Mouse (Mus musculus): ENCODE measurements around the gene Nnat. TPM values are rescaled to one million over a fixed set of nuclear protein-coding genes. Genes with fewer than 3 reads are reported as not detected.
"Not testable (repeated sequence)": the region's sequence is repeated elsewhere in the genome, so short reads cannot be mapped to it uniquely, and the experiment has no call there.

Gene Nnat
- total RNA-seq, 2 experiments from 2014 or later: 184 to 187 TPM

DNA sequence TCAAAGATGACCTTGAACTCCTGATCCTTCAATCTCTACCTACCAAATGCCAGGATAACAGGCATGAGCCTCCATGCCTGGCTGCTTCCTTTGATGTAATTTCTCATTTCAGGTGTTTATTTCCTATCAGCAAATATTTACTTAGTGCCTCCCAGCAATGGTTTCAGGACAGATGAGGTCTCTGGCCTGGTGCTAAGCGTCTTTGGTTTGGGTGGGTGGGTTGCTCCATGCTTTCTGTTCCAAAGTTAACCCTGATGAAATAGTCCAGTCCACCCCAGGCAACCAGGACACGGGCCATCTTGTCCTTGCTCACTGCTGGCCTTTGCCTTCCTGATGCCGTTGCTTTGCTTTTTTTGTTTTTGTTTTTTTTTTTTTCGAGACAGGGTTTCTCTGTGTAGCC, 9.6 kb upstream of the Nnat start:
- DNase-seq: no peak

GRCm38 (mm10) chr2:157552158-157552886, 7.6 kb upstream of the Nnat start:
- no peak for DNase-seq

DNA sequence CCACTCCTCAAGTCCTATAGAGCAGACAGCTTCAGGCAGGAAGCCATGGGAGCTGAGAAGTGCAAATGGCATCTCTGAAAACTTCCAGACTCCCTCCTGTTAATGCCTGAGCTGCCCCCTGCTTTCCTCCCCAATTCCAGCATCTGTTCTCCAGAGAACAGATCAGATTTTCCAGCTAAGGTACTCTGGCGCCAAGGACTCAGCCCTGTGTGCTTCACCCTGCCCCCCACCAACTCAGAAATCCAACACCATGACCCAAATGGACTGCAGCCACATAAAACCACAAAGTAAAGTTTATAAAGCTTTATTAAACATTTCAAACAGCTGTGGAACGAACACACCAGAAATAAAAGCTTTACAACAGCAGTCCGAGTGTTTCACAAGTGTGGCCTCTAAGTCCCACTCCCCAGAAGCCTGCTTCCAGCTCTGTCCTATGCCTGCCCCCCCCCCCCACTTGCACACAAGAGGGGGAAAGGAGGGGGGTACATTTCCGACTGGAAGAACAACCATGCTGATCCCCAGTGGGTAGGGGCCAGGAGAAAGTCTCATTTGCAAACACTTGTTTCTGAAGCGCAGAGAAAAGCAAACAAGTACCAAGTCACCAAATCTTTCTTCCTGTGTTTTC, 3.7 kb upstream of the Nnat start:
- no peak for DNase-seq

DNA sequence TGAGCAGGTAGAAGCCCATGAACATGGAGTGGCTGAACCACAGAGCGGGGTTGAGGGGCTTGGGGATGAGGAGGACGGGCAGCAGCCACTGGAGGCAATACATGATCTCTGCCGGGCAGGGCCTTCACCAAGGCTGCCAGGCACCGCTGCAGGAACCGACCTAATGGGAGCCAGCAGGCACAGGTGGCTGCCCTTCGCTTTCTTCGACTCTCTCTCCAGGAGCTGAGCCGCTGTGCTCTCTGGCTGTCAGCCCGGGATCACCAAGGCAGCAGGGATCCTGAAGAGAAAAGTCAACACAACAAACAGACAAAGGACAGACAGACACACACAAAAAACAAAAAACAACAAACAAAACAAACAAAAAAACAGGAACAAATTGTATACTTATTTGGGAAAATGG, 1.8 kb upstream of the Nnat start:
- DNase-seq: no peak

DNA sequence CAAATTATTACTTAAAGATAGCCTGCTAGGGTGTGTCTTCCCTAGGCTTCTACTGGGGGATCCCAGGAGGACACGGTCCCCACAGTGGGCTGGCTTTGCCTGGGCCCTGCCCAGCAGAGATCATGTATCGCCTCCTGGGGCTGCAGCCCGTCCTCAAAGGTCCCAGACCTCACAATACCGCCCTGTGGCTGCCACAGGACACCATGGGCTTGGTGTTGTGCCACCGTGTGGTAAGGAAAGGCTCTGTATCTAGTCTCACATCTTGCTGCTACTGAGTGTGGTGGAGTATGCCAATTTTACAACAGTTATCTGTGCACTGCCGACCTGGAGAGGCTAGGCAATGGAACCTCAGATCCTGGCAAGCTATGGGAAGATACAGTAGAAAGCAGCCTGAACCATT, 1.4 kb upstream of the Nnat start:
- peak; percentile 43 for DNase-seq

DNA sequence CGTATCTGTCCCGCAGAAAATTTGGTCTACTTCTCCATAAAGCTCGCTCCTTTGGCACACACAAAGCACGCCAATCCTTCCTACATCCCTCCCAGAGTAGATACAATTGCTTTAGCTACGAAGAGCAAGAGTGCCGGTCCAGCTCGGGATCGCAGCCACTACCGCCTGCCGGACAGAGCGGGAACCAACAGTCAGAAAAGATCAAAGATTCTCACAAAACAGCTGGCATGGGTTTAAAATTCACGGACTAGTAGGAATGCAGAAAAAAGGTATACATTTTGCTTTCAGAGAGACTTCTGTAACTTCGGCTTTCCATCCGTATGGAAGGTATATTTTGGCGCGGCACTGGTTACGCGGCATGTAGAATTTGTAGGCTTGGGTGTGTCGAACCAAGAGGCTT, 438 bp upstream of the Nnat start:
- no peak for DNase-seq

- DNase-seq: no peak
These were observed 424 bp downstream of the Nnat start for GRCm38 (mm10) chr2:157560302-157560701.

GRCm38 (mm10) chr2:157561165-157561836, 1.4 kb downstream of the Nnat start:
- peak; percentile 91 for DNase-seq

DNA sequence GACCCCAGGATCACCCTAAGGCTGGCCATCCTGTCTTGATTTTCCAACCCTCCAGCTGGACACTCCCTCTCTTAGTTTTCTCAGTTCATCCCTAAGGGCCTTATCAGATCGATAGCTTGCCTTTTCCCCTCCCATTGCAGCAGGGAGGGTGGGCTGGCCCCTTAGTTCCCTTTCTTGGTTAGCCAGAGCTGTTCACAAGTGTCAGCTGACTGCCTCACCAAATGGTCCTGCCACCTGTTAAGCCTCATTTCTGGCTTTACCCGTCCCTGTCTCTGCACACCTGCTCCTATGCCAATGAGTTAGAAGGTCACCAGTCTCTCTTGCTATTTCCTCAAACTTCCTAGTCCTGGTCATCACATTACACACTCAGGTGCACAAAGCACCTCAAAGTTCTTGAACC, 3.2 kb downstream of the Nnat start:
- no peak for DNase-seq

GRCm38 (mm10) chr2:157564723-157565122, 4.8 kb downstream of the Nnat start:
- no peak for DNase-seq

GRCm38 (mm10) chr2:157565446-157565845, 5.6 kb downstream of the Nnat start:
- no peak for DNase-seq

- no peak for DNase-seq
These were observed 6.0 kb downstream of the Nnat start for GRCm38 (mm10) chr2:157565898-157566259.

DNA sequence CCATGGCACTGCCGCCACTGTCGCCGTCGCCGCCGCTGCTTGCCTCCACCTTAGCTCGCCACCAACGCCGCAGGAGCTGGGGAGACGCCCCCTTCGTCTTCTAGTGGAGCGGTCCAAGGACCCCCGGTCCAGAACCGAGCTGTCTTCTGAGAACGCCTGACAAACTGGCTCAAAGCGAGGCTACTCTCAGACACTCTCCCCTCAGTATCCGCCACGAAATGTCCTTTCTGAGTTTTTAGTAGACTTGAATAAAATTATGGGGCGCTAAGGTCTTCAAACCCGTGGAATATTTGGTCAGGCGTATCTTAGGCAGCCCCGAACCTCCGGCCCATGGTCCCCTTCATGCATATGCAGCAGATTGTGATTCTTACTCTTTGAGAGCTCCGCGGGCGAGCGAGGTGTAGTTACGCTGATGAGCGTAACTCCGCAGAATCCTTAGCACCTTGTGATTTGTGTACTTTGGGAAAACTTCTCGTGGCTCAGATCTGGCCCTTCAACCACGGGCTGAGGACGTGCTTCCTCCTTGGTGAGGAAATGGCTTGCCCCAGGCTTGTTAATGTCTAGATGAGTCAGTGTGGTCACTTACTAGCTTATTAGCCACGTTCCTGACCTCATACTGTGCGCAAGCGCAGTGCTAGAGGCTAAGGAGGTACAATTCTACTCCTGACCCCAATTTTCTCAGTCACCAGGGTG, 6.5 kb downstream of the Nnat start:
- DNase-seq: peak; percentile 88

GRCm38 (mm10) chr2:157567235-157567961, 7.5 kb downstream of the Nnat start:
- DNase-seq: no peak

- no peak for DNase-seq
These were observed 9.0 kb downstream of the Nnat start for GRCm38 (mm10) chr2:157568881-157569280.

DNA sequence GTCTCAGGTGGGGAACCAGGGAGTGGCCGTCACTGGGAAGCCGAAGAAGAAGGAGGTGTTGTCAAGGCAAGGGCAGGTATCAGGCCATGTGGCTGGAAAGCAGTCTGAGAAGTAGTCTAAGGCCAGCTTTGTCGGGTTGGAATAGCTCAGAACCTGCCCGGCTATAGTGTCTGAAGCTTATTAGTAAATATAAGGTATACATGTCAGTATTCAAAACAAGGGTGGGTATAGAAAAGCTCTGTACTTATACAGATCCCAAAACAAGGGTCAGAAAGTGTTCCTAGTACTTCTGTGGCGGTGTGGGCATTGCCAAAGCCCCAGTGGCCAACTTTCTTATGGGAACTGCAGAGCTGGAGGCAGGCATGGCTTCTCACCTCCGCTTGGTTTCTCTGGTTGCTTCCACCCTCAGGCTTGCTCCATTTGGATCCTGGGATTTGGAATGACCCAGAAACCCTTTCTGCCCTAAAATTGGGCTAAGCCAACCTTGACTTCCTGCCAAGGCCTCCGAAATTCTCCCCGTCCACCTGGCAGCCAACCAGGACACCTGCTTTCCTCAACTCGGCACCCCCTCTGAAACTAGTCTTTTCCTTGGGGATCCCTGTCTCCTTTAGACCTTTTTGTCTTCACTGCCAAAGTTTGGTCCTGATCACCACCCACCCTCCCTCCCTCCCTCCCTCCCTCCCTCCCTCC, 10.1 kb downstream of the Nnat start:
- DNase-seq: peak; percentile 71

GRCm38 (mm10) chr2:157571224-157571832, 11.4 kb downstream of the Nnat start, which contains the start of gene Blcap:
Gene Blcap, minus strand, starts transcription at chr2:157571274.
- peak; percentile 70 for DNase-seq

GRCm38 (mm10) chr2:157572786-157573185, 12.9 kb downstream of the Nnat start:
- DNase-seq: no peak

- DNase-seq: not testable (repeated sequence)
These were observed 25.5 kb downstream of the Nnat start for GRCm38 (mm10) chr2:157585351-157585750.

- DNase-seq: no peak
These were observed 37.1 kb downstream of the Nnat start for GRCm38 (mm10) chr2:157596876-157597566.
